Mouse (Mus musculus) cerebellum, adult 2 months (tissue): Measurements from ENCODE around the gene Armh2. TPM values are rescaled to one million over a fixed set of nuclear protein-coding genes. Genes with fewer than 3 reads are reported as not detected.

ENCODE experiments used
- DNase-seq, 2 experiments: peaks; one replicate each; pipeline ENCODE4 v3.0.0; 2021
- H3K27ac ChIP-seq: fragments of 200-500 bp; 2 replicates; pipeline ENCODE4 v1.5.1; 2012; ENCODE audit warnings: low read length, control low read depth, inconsistent platforms; ENCODE audit not compliant: insufficient read depth
- H3K27me3 ChIP-seq: fragments of 200-500 bp; 2 replicates; pipeline ENCODE4 v1.6.1; 2012; ENCODE audit warnings: inconsistent platforms, mild to moderate bottlenecking, low read length, moderate library complexity; ENCODE audit not compliant: control insufficient read depth, insufficient read depth
- H3K4me1 ChIP-seq: fragments of 200-500 bp; 2 replicates; pipeline ENCODE4 v1.6.1; 2011; ENCODE audit warnings: low read length; ENCODE audit not compliant: control insufficient read depth, insufficient read depth
- H3K4me3 ChIP-seq: fragments of 200-500 bp; replicated peaks from 2 replicates; pipeline ENCODE3; 2011; ENCODE audit warnings: mild to moderate bottlenecking, low read depth, low read length, control low read depth; ENCODE audit not compliant: insufficient read depth
- CTCF ChIP-seq: fragments of 200-500 bp; IDR thresholded peaks from 2 replicates; pipeline ENCODE4 v1.5.1; 2011; ENCODE audit warnings: low read depth, mild to moderate bottlenecking, control low read depth, low read length, moderate library complexity, borderline replicate concordance; ENCODE audit not compliant: insufficient read depth
- POLR2A ChIP-seq: fragments of 200-500 bp; IDR thresholded peaks from 2 replicates; pipeline ENCODE4 v1.6.1; 2011; ENCODE audit warnings: low read length, control low read depth, borderline replicate concordance; ENCODE audit not compliant: insufficient read depth
- WGBS: fragments of 180-500 bp; shearing (Covaris S2); methylation state at CpG from one replicate; pipeline ENCODE4 v1.1.7; 2018; 5-methylcytosine and 5-hydroxymethylcytosine counted together
- polyA plus RNA-seq: library from polyadenylated mRNA; depleted of rRNA; stranded (reverse); fragments of >200 nt; gene quantifications from 2 replicates; pipeline ENCODE4 v1.2.3, GENCODE M21; 2012; rRNA removed

The Armh2 gene
- polyA plus RNA-seq, 1 experiment, result not detected

DNA sequence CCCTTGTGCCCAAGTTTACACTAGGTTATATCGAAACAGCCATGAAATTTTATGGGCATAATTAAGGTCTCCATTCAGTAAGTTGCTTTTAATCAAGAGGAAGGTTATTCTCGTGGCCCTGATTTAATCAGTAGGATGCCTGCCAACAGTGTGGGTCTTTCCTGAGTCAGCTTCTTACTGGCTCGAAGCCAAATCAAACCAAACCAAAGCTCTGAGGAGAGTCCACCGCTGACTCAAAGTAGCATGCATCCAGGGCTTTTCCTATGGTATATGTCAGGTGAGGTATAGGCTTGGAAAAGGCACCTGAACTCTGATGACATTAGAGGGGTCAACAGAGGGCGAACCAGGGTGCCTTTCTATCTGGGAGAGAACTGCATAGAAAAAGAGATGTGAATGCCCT lies 40.9 kb downstream of the Armh2 start:
- no peak for DNase-seq
- Histone ChIP-seq H3K4me1 (peaks cover 3% of the 10 kb centered on the region; the same call in 1 of the 2 replicates), H3K27ac (no peak overlapping the region), H3K4me3 (no peak overlapping the region), H3K27me3 (no peaks in the 10 kb centered on the region)
- TF ChIP-seq POLR2A, result no peak
- no peak for TF ChIP-seq CTCF
- 49% methylated on average over 5 of the region's 5 CpGs for whole genome bisulfite sequencing

DNA sequence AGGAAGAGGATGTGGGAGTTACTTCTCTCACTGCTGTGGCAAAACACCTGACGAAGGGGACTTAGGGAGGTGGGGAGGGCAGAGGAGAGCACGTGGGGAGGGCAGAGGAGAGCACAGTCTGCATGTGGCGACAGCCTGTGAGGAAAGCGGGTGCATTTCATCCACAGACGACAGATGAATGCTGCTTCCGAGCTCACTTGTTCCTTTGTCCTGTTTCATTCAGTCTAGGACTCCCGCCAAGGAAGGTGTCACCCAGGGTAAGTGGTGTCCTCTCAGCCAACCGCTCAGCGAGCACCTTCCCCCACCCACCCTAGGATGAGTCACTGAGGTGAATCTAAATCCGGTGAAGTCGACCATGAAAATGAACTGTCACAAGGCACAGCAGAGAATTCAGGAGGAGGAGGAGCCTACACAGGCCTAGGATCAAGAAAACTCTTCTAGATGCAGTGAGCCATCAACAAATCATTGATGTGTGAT lies 45.0 kb downstream of the Armh2 start:
- Histone ChIP-seq H3K4me1 (peaks cover 3% of the 10 kb centered on the region; the same call in 1 of the 2 replicates), H3K27ac (peak overlapping the region; percentile 62), H3K27me3 (no peaks in the 10 kb centered on the region), H3K4me3 (peak overlapping the region; percentile 4)
- TF ChIP-seq CTCF (no peak), POLR2A (0 out of 2 replicates have a peak, but pooled peaks have one; percentile 21)
- peak; percentile 69 to 89 for DNase-seq
- WGBS, result 10% methylated on average over 11 of the region's 11 CpGs

DNA sequence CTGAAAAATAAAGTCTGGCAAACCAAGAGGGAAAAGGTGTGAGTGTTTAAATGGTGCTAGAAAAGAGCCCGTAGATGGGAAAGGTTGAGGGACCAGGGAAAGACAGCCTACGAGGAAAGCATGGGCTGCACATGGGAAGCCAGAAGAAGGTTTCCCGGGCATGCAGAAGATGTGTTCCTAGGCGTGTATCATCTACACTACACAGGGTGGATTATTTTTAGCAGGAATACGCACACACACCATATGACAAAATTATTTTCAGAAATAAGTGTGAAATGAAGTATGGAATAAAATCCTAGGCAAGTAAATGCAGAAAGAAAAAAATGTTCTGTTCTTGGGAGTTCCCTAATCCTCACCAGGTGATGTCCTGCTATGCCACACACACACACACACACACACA lies 46.4 kb downstream of the Armh2 start:
- 92% methylated on average over 5 of the region's 5 CpGs for WGBS

DNA sequence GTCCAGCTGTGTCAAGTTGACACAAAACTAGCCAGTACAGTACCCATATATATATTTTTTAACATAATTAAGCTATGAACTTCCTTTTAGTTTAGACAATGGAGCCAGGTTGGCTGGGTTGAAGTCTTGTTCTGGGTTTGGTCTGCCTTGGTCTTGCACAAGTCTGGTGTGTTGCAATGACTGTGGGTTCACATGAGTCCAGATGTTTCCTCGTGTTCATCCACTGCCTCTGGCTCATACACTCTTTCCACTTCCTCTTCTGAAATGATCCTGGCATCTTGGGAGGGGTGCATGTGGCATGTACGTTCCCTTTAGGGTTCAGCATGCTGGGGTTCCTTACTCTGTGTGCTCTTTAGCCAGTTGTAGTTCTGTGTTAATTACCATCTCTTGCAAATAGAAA lies 50.3 kb downstream of the Armh2 start:
- no peak overlapping the region for H3K4me3 ChIP-seq
- H3K27me3 ChIP-seq, result no peaks in the 10 kb centered on the region
- WGBS, result 74% methylated on average over 2 of the region's 2 CpGs
- TF ChIP-seq POLR2A (no peak), CTCF (no peak)
- no peak for DNase-seq
- peaks cover 1% of the 10 kb centered on the region; the same call in 1 of the 2 replicates for H3K4me1 ChIP-seq
- H3K27ac ChIP-seq, result no peak overlapping the region

More for the DNA sequence above, 46.4 kb downstream of the Armh2 start:
- no peak for DNase-seq
- no peak overlapping the region for H3K27ac ChIP-seq
- no peak overlapping the region for H3K4me3 ChIP-seq
- TF ChIP-seq CTCF (no peak), POLR2A (no peak)
- no peaks in the 10 kb centered on the region for H3K27me3 ChIP-seq
- H3K4me1 ChIP-seq, result peaks cover 3% of the 10 kb centered on the region; the same call in 1 of the 2 replicates

DNA sequence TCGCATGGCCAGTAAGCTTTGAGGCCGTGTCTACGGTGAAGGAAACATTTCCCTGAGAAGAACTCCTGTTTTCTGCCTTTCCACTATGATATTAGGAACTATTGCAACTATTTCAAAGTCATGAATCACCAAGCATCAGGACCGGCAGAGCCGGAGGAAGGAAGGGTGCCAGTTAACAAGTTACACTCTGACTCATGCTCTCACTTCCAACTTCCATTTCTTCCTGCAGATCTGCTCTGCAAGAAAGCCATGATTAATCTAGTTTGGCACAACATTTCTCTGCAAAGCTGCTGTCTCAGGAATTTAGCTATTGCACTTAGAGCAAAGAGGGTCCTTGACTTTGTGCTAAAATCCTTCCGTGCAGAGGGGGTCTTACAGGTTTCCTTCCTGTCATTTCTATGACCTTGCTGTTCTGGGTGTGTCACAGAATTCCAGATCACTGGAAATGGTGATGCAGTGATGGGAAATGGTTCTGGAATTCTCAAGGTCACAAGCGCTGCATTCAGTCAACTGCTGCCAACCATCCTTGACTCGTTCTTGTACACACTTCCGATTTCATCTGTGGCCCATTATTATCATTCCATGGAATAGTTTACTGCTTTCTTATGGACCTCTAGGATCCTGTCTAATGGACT lies 51.5 kb downstream of the Armh2 start:
- WGBS, result 88% methylated on average over 9 of the region's 9 CpGs
- H3K4me3 ChIP-seq, result no peak overlapping the region
- no peaks in the 10 kb centered on the region for H3K27me3 ChIP-seq
- TF ChIP-seq CTCF (no peak), POLR2A (no peak)
- no peaks in the 10 kb centered on the region for H3K4me1 ChIP-seq
- DNase-seq, result no peak
- H3K27ac ChIP-seq, result no peak overlapping the region

Other genes starting within 250 kb of the Armh2 start
- gene Ripor2, start 159.0 kb upstream of the Armh2 start, polyA plus RNA-seq, result 8.5 and 8.9 TPM in 2 replicates
- 7.9 and 8.3 TPM in 2 replicates for gene Gmnn, start 20.7 kb downstream of the Armh2 start, polyA plus RNA-seq
- gene BC005537, start 60.4 kb downstream of the Armh2 start, polyA plus RNA-seq, result 106 and 107 TPM in 2 replicates
- 150 and 152 TPM in 2 replicates for gene Acot13, start 90.3 kb downstream of the Armh2 start, polyA plus RNA-seq
- 43.4 and 46.3 TPM in 2 replicates for gene Tdp2, start 90.4 kb downstream of the Armh2 start, polyA plus RNA-seq
- gene D130043K22Rik, start 103.9 kb downstream of the Armh2 start, polyA plus RNA-seq, result 4.7 and 5.6 TPM in 2 replicates
- 42.6 and 43.6 TPM in 2 replicates for gene Aldh5a1, start 196.4 kb downstream of the Armh2 start, polyA plus RNA-seq
- 28.5 and 29.8 TPM in 2 replicates for gene Gpld1, start 201.9 kb downstream of the Armh2 start, polyA plus RNA-seq